Mouse (Mus musculus): Measurements from ENCODE around the gene Smoc1.
A peak's percentile ranks its signal among the peaks of the same experiment; 100 is the strongest.

The Smoc1 gene

DNA sequence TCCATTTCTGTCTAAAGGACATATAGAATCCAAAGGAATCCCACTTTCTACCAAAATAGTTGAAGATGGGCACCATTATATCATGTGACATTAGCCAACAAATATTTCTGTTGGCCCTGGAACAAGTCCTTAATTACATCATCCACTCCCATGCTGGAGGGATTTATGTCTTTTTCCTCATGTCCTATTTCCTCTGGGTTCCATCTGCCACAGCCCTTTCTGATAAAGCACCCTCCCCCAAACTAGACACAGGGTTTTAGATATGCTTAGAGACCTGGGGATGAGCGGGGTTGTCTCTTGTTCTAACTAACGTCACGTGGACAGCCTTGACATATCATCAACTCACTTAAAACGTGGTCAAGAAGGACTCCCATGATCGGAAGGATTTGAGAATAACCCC, 102.1 kb downstream of the Smoc1 start:
- no peak for DNase-seq (ENCODE audit: low spot score in 2 of 2)

DNA sequence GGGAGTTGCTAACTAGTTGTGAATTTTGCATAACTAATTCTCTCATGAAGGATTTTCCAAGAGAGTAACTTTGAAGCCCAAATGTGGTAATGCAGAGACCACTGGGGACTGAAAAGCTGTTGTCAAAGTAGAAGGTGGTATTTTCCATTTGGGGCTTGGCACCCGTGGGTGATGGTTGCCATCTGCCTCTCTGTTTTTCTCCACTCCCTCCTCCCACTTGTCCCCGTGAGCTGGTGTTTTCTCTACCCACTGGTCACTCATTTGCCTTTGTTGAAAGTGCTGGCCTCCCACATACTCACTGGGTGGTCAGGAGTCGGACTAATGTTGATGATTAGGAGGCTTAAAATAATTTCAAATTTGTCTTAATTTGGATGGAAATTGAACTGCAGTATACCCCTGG, 104.1 kb downstream of the Smoc1 start:
- DNase-seq (ENCODE audit: low spot score in 2 of 2) = no peak

DNA sequence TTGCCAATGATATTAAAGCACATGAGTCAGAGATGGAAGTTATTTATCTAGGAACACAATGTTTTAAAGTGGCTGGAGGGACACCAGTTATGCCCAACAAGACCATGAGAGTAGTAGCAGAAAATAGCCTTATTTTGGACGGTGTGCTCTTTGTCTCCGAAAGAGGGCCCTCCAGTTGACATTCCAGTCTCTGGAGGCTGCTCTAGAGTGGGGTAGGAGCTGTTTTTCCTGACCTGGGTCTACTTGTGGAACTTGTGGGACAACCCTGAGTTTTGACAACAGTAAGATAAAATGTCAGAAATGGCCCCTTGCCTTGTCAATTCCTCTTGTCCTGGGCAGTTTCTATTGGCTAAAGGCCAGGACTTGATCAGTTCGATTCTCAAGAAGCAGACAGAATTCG, 104.5 kb downstream of the Smoc1 start:
- DNase-seq (ENCODE audit: low spot score in 2 of 2) = no peak

DNA sequence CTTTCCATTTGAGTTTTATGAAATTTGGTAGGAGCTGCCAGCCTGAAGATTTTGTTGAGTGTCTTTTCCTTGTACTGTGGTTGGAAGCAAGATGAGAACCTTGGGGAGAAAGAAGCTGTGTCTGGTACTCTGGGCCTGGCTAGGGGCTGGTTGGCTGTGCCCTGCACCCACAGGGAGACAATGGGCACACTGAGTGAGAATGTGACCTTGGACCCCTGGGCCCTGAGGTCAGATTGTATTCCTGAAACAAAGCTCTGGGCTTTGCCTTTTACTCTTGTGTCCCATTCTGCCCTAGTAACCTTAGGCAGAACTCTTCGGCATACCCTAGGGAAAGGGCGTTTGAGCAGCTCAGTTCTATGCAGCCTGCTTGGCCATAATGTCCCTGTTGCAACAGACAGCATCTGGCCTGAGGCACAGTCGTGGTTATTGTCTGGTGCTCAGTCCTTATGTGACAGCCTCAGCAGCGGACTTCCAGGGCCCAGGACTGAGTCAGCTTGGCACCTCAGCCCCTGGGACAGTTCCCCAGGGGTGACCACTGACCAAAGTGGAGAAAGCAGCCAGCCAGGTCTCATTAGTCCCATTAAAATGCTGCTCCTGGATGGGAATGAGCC, 106.6 kb downstream of the Smoc1 start:
- DNase-seq (ENCODE audit: low spot score in 2 of 2) = no peak

DNA sequence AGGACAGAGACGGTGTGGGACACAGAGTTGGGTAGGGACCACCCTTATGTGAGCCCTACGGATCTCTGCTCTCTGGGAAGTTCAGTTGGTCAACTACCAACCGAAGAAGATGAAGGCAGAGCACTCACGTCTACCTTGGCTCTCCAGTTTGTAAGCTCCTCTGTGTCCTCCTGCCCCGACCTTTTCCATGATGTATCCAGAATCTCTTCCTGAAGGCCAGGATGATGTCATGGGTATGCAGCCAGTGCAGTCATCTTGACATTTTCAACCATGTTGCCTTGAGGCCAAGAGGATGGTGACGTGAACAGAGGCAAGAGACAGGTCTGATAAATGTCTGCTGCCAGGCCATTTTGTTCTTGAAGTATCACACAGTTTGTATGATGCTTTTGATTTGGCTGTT, 111.6 kb downstream of the Smoc1 start:
- no peak for DNase-seq (ENCODE audit: low spot score in 2 of 2)

DNA sequence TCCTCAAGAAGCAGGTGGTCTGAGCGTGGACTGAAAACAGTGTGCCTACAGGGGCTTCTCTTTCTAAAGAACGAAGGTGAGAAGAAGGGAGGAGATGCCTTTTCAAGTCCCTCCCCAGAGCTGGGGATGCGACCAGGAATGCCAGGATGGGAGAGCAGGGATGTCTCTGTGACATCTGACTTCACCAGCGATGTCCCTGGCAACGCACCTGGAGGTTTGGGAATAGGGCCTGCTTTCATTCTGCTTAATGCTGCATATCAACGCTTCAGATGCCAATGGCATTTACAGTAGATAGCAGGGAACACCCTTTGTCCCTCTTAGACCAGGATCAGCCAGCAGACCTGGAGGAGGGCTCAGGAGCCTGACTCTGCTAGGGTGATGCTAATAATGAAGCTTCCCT, 112.9 kb downstream of the Smoc1 start:
- DNase-seq (ENCODE audit: low spot score in 2 of 2) = no peak

DNA sequence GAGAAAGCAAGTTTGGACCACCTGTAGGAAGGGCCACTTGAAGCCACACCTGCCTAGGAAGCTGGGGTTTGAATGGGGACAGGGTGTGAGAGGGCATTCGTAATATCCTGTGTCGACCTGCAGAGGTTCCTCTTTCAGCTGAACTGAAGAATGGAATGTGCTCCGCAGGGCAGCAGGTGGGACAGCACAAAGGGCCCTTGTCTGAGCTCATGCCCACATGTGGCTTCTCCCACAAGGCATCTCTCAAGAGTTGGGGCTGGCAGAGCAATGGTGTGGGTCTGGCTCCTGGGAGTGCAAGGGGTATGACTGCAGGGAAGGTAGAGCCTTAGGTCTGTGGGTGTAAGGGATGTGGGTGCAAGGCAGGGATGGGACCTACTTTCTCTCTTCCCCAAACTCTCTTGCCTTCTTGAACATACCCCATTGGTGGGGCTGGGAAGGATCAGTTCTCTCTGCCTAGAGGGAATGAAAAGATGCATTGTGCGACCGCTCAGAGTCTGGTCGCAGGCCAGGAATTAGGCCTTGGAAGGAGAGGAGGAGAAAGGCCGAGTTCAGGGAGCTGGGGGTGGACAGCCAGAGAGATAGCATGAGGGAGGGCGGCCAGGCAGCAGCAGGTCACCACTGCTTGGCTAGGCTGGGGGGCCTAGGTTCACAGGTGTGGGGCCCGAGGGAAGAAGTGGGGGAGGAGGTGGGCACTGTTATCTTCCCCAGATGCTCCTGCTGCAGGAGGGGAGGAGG, 114.2 kb downstream of the Smoc1 start:
- DNase-seq (ENCODE audit: low spot score in 2 of 2) = no peak

DNA sequence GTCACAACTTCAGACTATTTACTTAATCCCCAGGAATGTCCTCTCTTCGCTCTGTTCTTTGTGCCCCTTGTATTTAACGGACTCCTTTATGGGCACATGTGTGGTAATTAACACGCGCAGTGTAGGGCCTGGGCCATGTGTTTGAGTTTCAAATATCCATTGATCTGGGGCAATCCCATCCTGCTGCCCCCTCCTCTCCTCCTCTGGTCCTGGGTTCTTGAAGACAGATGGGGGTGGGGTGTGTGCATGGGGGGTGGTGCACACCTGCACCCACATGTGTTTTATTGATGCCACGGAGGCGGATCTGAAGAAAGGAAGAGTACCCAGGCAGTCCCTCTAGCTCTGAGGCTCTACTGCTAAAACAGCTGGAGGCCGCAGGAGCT, 114.7 kb downstream of the Smoc1 start:
- no peak for DNase-seq (ENCODE audit: low spot score in 2 of 2)

DNA sequence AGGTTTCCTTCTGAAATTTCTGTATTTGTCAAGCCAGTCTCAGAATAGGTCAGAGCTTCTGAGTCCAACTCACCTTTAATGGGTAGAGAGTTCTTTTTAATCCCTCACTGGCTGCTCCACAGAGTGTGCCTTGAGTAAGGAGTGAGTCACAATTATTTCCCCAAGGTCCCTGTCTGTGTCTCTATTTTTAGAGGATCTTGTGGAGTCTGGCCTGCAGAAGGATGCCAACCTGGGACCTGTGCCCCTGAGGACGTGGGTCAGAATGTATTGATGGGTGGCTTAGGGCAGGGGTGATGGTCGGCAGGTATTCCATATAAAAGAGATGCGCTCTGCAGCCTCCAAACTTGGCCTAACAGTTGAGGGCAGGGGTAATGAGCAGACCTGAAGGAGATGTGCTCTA, 115.6 kb downstream of the Smoc1 start:
- no peak for DNase-seq (ENCODE audit: low spot score in 2 of 2)

DNA sequence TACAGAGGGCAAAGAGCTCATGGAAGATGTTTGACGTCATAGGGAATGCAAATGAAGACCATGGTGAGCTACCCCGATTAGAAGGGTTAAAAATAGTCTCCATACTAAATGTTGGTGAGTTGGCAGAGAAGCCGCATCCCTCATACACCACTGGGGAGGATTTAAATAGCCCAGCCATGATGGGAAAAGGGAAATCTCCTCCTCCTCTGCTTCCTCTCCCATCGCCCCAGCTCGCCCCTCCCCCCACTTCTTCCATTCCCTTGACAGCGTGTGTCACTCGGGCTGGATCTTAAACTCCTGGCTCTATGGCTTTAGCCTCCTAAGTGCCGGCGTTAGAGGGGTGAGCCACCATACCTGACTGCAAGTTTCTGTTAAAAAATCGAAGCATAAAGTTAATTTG, 117.6 kb downstream of the Smoc1 start:
- DNase-seq (ENCODE audit: low spot score in 2 of 2) = no peak

DNA sequence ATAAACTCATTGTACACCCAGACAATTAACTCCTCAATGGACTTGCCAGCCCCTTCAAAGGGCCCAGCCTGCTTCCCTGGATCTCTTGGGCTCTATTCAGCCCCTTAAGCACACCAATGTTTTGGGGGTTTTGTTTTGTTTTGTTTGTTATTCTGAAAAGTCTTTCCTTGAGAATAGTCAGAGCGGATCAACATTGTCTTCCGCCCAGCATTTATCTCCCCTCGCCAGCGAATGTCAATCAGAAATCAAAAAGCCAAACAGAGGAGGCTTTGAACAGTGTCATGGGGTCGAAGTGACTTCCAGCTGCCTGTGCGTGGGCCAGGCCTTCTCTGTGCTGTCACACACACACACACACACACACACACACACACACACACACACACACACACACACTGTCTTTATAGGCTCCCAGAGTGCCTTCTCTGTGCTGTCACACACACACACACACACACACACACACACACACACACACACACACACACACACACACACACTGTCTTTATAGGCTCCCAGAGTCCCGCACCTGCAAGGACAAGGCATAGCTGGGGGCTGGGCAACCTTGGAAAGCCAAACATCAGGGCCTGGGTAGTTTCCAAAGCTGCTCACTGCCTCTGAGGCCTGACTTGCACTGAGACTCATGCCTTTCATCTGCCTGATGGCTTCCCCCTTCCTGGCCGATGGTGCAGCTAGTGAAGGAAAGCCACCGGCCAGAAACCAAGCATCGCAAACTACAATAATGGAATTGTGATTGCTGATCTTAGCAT, 120.0 kb downstream of the Smoc1 start:
- no peak for DNase-seq (ENCODE audit: low spot score in 2 of 2)

DNA sequence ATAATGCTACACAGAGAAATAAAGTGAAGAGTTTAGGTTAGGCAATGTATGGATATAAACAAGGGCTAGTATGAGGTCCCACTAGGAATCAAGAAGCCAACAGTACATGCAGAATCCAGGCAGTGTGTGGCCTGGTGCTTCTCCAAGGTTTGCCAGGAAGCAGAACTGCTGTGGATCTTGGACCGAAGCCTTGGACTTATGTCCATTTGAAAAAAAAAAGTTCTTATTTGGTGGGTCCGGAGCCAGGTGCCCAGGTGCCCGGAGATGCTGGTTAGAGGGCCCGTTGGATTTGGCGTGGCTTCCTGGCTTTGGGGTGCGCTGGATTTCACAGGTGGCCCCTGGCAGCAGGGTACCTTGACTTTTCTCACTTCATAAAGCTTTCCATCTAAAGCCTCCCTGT, 121.3 kb downstream of the Smoc1 start:
- no peak for DNase-seq (ENCODE audit: low spot score in 2 of 2)

DNA sequence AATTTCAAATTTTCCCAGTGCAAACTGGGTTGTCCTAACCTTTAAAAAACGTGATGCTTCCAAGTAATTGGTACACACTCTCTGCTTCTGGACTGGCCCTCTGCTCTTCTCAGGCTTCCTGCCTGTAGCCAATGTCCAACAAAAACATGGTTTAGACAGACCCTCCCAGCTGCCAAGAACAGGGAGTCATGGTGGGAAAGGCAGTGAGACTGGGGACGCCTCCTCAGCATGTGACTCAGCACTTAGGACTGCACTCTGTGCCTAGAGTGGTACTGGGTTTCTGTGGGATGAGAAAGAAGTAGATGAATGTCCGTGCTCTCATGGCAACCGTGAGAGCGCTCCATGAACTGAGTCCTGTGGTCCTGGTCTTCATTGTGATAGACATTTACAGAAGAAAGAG, 124.3 kb downstream of the Smoc1 start:
- DNase-seq (ENCODE audit: low spot score in 2 of 2) = no peak

DNA sequence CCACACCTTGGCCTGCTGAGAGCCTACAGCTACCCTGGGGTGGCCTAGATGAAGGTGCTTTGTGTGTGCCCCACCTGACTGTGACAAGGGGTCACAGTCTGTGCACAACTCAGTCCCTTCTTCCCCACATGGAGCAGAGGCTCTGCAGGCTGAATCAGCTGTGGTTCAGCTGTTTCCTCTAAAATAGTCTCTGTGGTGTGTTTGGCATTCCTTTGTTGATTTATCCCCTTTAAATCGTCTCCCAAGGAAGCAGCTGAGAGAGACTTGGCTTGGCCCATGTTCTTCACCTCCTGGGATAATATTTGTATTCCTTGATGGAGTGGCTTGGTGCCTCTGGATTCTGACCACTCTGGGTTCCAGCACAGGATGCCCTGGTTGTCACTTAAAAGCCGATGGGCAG, 125.5 kb downstream of the Smoc1 start:
- no peak for DNase-seq (ENCODE audit: low spot score in 2 of 2)

DNA sequence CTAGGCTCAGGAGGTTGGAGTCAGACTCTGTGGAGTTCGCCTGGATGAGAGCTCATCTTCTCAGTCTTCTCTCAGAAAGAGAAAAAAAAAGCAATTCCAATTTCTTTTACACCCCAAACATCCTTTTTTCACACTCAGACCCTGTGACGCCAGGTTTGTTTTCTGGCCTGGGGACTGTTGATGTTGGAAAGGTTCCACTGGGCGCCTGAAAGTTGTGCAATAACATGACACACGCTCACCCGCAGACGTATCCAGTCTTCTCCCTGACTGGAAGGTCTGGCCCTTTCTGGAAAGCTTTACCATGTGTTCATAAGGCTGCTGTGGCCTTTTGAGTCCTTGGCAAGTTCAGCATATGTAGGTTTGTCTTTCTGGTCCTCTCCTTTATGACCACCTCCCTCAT, 129.1 kb downstream of the Smoc1 start:
- DNase-seq (ENCODE audit: low spot score in 2 of 2) = no peak

DNA sequence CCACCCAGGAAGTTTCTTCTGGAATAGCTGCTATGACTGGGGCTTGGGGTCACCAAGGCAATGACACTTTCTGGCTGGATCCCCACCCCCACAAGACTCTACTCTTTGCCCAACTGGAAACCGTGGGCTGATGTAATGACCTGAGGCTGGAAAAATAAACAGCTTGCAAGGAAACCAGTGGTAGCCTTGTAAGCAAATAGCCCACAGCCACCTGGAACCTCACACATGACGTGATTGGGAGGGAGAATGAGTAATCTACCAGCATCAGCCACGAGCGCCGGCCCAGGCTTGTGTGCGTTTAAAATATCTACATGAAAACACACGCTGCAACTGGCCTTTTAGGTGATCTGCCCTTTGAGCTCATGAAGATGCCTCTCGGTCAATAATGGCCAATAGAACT, 130.2 kb downstream of the Smoc1 start:
- DNase-seq (ENCODE audit: low spot score in 2 of 2) = no peak

DNA sequence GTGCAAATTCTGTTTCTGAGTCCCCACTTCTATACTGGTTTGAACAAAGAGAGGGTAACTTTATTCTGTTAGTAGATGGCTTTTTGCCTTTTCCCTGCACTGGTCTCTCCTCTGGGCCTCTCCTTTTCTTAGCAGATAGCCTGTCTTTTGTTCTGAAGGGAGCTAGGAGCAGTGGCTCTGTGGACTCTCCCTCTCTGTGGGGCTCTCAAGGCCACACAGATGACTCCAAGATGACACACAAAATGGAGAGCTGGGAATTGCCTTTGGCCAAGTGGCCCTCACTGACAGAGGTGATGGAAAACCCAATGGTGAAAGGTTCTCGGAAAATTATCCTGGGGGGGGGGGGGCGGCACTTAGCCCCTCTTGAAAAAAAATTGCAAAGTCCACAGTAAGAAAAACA, 133.3 kb downstream of the Smoc1 start:
- DNase-seq (ENCODE audit: low spot score in 2 of 2) = no peak

DNA sequence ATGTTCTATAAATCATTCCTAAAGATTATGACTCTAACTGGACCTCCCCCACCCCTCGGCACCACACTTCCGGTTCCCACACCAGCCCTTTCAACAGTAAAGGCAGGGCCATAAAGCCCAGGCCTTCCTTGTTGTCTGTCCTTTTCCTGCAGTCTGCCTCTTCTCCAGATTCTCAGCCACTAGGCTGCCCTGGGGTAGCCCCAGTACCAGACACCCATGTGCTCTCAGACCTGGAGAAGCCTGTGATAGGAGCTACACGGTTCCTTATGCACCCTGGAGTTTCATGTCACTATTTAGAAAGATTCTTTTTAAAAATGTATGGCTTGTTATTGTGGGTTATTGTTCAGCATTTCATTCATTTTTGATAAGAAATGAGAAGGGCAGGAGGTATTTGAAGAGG, 133.8 kb downstream of the Smoc1 start:
- DNase-seq (ENCODE audit: low spot score in 2 of 2) = no peak

DNA sequence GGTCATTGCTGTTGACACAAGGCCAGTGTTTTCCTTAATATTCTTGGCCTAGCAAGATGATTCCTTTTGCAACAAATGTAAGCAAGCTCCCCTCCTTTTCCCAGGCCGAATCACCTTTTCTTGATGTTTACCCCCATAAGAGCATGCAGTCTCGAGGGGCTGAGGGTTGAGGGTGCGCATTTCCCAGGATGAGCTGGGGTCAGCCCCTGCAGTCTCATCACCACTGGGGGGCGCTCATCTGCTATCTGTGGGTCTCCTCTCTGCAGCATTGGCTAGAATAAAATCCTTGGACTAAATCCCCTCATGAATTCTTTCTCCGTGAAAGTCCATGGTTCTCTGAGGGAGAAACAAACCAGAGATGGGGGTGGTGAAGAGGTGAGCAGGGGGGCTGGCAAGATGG, 134.2 kb downstream of the Smoc1 start:
- DNase-seq (ENCODE audit: low spot score in 2 of 2) = peak in 1 of 2 experiments; percentile 17

DNA sequence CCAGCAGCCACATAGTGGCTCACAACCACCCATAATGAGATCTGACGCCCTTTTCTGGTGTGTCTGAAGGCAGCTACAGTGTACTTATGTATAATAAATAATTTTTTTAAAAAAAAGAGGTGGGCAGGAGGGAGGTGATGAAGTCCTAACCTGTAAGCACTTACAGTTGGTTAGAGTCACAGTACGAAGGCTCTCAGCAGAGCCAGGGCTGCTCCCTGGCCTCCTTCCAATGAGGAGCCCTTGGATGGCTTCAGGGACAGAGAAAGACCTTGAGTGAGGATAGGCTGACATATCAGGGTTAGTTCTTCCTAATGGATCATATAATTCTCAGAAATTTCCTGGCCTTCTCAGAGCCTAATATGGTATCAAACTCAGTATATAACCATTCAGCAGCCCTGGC, 134.7 kb downstream of the Smoc1 start:
- DNase-seq (ENCODE audit: low spot score in 2 of 2) = no peak

DNA sequence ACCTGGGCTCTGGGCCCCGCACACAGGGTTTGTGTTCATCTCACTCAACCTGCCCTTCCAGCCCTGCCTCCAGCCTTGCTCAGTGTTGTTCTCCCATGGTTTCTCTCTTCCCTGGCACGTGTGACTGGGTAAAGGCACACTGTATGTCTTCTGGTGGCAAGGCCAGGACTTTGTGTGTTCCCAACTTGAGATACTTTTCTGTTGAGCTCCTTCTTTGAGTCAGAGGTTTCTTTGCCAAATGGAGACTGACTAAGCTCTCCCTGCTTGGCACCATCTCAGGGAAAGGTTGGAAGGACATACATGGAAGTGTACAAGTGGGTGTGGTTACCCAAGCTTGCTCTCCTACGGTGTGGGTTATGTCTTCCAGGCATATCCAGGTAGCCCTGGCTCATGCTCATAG, 136.5 kb downstream of the Smoc1 start:
- DNase-seq (ENCODE audit: low spot score in 2 of 2) = no peak

DNA sequence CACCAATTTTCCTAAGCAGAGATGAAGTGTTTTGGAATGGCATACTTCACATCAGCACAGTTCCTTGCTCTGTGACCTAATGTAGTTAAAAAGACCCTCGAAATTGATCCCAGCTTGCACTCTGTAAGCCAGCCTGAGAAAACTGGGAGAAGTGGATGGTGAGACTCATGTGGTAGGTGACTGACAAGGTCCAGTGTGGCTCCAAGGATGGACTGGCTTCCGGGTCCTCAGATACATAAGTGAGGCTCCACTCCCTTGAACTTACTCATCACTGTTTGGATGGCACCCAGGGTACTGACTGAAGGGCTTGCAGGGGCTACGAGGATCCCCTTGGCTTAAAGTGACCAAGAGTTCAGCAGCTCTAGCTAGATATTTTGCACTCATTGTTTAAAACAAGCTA, 137.0 kb downstream of the Smoc1 start:
- DNase-seq (ENCODE audit: low spot score in 2 of 2) = no peak

DNA sequence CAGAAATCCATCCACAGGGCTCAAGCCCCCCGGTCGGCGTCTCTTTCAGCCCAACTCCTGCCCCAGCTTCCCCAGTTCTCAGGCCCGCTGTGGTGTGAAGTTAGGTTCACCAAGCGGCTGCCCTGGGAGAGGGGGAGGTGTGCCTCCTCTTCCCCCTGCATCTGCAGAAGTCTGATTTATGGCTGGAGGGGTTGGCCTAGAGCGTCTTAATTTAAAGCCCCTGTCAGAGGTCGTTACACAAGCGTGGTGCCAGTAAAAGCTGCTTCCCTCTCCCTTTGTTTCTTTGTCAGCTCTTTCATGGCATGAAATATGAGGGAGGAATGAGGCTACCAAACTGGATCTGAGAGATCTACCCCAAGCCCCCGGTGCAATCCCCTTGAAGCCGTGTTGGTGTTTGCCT, 139.5 kb downstream of the Smoc1 start:
- no peak for DNase-seq (ENCODE audit: low spot score in 2 of 2)

All from frontal cortex, postnatal 25 days (tissue).